Mouse (Mus musculus) brain, embryonic 14.5 days (tissue): ENCODE results near the gene Chrm1.

Experiments
- CTCF ChIP-seq: fragments of 200-500 bp; IDR thresholded peaks from 2 replicates; pipeline ENCODE4 v1.5.1; 2012; ENCODE audit warnings: inconsistent platforms, mild to moderate bottlenecking, moderate library complexity, borderline replicate concordance; ENCODE audit not compliant: insufficient read depth, insufficient read length; ENCODE audit errors: extremely low read depth
- POLR2A ChIP-seq: fragments of 200-500 bp; IDR thresholded peaks from 2 replicates; pipeline ENCODE4 v1.6.1; 2012; ENCODE audit warnings: mild to moderate bottlenecking, inconsistent platforms, borderline replicate concordance; ENCODE audit not compliant: poor library complexity, insufficient read depth, insufficient read length, severe bottlenecking; ENCODE audit errors: extremely low read depth

DNA sequence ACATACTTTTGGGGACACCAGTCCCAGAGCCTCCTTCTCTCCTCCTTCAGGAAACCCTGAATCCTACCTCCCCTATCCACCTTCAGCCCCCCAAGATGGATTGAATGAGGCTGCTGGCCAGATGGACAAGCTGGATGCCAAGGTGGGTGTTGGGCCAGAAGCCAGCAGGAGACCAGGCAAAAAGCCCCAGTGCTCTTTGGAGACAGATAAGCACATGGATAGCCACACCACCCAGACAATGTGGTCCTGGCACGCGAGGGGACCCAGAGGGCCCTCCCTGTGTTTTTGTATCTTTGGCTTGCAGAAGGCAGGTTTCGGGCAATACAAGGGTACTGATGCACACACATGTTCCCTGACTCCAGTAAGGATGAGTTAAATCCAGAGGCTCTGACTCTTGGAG lies 1.3 kb downstream of the Chrm1 start:
- TF ChIP-seq CTCF (no peak), POLR2A (no peak)
